Mouse (Mus musculus) limb, embryonic 14.5 days (tissue): ENCODE measurements around the gene Mybphl. TPM values are rescaled to one million over a fixed set of nuclear protein-coding genes. Genes with fewer than 3 reads are reported as not detected.

Source experiments
- ATAC-seq: fragments of 200-750 bp; cut with Nextera tagmentation; 2 replicates; pipeline ENCODE4 v1.8.0; 2017; ENCODE audit warnings: low read depth, moderate number of reproducible peaks, moderate TSS enrichment; ENCODE audit not compliant: low FRiP score
- DNase-seq: peaks from one replicate; pipeline ENCODE4 v3.0.0-alpha.2; 2015; ENCODE audit warnings: low spot score
- H3K27ac ChIP-seq: fragments of 300-500 bp; sonication (generic); replicated peaks from 2 replicates; pipeline ENCODE4 v1.5.1; 2014; ENCODE audit warnings: low read depth, mild to moderate bottlenecking, low read length, moderate library complexity, mixed read lengths
- H3K27me3 ChIP-seq: fragments of 300-500 bp; sonication (generic); 2 replicates; pipeline ENCODE4 v1.6.1; 2014; ENCODE audit warnings: low read length, mixed read lengths; ENCODE audit not compliant: control insufficient read depth, insufficient read depth
- H3K36me3 ChIP-seq: fragments of 300-500 bp; sonication (generic); 2 replicates; pipeline ENCODE4 v1.6.1; 2014; ENCODE audit warnings: mild to moderate bottlenecking, low read length, moderate library complexity, mixed read lengths; ENCODE audit not compliant: control insufficient read depth, insufficient read depth
- H3K4me1 ChIP-seq: fragments of 300-500 bp; sonication (generic); 2 replicates; pipeline ENCODE4 v1.6.1; 2014; ENCODE audit warnings: antibody characterized with exemption, low read length, mixed read lengths; ENCODE audit not compliant: control insufficient read depth, insufficient read depth
- H3K4me2 ChIP-seq: fragments of 300-500 bp; sonication (generic); replicated peaks from 2 replicates; pipeline ENCODE4 v1.6.1; 2014; ENCODE audit warnings: low read depth, mild to moderate bottlenecking, low read length, moderate library complexity; ENCODE audit not compliant: severe bottlenecking
- H3K4me3 ChIP-seq: fragments of 300-500 bp; sonication (generic); replicated peaks from 2 replicates; pipeline ENCODE4 v1.5.1; 2014; ENCODE audit warnings: low read length
- H3K9ac ChIP-seq: fragments of 300-500 bp; sonication (generic); 2 replicates; pipeline ENCODE4 v1.6.1; 2014; ENCODE audit warnings: mild to moderate bottlenecking, low read depth, low read length, moderate library complexity; ENCODE audit not compliant: severe bottlenecking
- H3K9me3 ChIP-seq: fragments of 300-500 bp; sonication (generic); 2 replicates; pipeline ENCODE4 v1.6.1; 2016; ENCODE audit warnings: low read length; ENCODE audit not compliant: control insufficient read depth
- POLR2A ChIP-seq: fragments of 200-500 bp; IDR thresholded peaks from 2 replicates; pipeline ENCODE4 v1.8.0; 2012; ENCODE audit warnings: inconsistent platforms, mild to moderate bottlenecking, moderate library complexity, borderline replicate concordance; ENCODE audit not compliant: insufficient read depth, insufficient read length; ENCODE audit errors: extremely low read depth
- WGBS: fragments of 180-500 bp; shearing (Covaris S2); extraction: QIAGEN DNeasy Blood & Tissue Kit; methylation state at CpG from one replicate; pipeline ENCODE4 v1.1.7; 2014; 5-methylcytosine and 5-hydroxymethylcytosine counted together
- polyA plus RNA-seq, 2 experiments: library from polyadenylated mRNA; depleted of rRNA in 1 of 2; stranded (reverse) in 1 of 2; unstranded in 1 of 2; fragments of >200 nt; fragmentation: Nextera tagmentation in 1 of 2; extraction: Ambion mirVana in 1 of 2; gene quantifications; 2 replicates each; pipeline versions ENCODE4 v1.2.1 to v1.2.3; 2012 to 2014

Gene Mybphl
- polyA plus RNA-seq, 2 experiments = not detected

DNA sequence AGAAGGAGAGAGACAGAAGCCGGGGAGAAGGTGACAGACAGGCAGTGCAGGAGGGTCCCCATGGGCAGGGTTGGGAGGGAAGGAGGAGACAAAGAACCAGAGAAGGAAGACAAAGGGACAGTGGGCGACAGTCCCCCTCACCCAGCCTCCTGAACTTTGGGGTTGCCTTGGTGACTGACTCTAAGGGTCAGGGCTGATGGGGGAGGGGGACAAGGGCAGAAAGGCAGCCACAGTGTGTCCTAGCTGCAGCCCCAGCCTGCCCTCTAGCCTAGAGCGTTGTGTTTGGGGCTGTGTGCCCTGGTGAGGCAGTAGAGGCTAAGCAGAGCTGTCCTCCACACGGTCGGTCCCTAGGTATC lies 45.6 kb downstream of the Mybphl start:
- no peak overlapping the region for H3K4me2 ChIP-seq
- ATAC-seq = no peak

DNA sequence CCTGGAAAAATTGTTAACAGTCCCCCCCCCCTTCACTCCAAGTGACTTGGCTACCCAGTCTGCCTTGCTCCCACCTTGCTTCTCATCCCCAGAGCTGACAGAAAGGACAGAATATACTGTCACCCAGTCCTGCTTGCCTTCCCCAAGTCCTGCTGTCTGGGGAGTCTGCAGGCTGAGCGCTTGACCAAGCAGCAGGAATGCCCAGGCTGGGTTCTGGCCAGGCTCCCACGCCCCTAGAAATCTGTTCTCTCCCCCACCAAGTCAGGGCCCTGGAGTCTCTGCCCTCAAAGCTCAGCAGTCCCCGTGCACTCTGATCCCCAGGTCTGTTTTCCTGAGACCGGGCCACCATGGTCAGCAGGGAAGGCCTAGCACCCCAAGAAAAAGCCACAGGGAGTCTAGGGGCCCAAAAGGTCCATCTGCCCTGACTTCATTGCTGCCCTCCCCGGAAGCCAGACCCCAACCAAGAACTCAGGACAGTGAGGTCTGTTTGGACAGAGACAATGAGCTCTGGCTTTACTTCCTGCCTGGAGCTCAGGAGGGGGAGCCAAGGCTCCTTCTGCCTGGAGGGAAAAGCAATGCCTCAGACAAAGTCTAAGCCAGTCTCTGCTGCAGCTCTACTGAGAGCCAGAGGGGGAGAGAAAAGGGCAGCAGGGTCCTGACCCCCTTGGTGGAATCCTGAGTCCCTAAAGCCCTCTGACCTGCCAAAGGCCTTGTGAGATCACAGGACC lies 46.5 kb downstream of the Mybphl start:
- peak overlapping the region; percentile 43 for H3K9ac ChIP-seq
- no peak overlapping the region for H3K27ac ChIP-seq
- WGBS = 57% methylated on average over 5 of the region's 5 CpGs
- peaks cover 15% of the 10 kb centered on the region for H3K9me3 ChIP-seq
- DNase-seq (no peak), ATAC-seq (no peak)
- H3K4me2 ChIP-seq = 0 out of 2 replicates have a peak overlapping the region, but pooled peaks have one; percentile 13
- no peak overlapping the region for H3K4me3 ChIP-seq
- H3K27me3 ChIP-seq = 0 out of 2 replicates have a peak, but pooled peaks cover 1% of the 10 kb centered on the region
- TF ChIP-seq POLR2A = no peak
- peaks cover 10% of the 10 kb centered on the region; the same call in 1 of the 2 replicates for H3K4me1 ChIP-seq
- peaks cover 32% of the 10 kb centered on the region for H3K36me3 ChIP-seq

More for the DNA sequence above, 45.6 kb downstream of the Mybphl start:
- H3K4me3 ChIP-seq = no peak overlapping the region
- H3K9me3 ChIP-seq = peaks cover 15% of the 10 kb centered on the region
- H3K4me1 ChIP-seq = peaks cover 10% of the 10 kb centered on the region; the same call in 1 of the 2 replicates
- no peak for TF ChIP-seq POLR2A
- H3K27ac ChIP-seq = no peak overlapping the region
- 36% methylated on average over 5 of the region's 5 CpGs for WGBS
- peak overlapping the region; percentile 43; the same call in 1 of the 2 replicates for H3K9ac ChIP-seq
- H3K36me3 ChIP-seq = peaks cover 36% of the 10 kb centered on the region
- no peaks in the 10 kb centered on the region for H3K27me3 ChIP-seq
- no peak for DNase-seq

DNA sequence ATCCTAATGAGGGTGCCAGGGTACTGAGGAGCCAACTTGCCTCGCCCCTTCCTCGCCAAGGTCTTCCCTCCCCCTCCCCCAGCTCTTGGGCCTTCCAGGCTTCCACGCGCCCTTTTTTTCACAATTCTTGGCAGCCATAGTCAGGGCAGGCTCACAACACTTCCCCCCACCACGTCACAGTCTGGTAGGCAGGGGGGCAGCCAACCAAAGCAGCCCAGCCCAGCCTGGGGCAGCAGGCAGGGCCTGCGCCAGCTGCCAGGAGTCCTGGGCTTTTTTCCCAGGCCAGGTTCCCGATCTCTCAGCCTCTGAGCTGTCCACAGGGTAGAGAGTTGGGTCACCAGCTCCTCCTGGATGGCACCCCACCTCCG lies 47.0 kb downstream of the Mybphl start:
- Histone ChIP-seq H3K27me3 (0 out of 2 replicates have a peak, but pooled peaks cover 7% of the 10 kb centered on the region), H3K9ac (peak overlapping the region; percentile 43; the same call in 1 of the 2 replicates), H3K4me1 (peaks cover 10% of the 10 kb centered on the region; the same call in 1 of the 2 replicates), H3K27ac (no peak overlapping the region), H3K4me3 (no peak overlapping the region), H3K4me2 (0 out of 2 replicates have a peak overlapping the region, but pooled peaks have one; percentile 13), H3K36me3 (peaks cover 27% of the 10 kb centered on the region), H3K9me3 (peaks cover 15% of the 10 kb centered on the region)
- DNase-seq (peak; percentile 38), ATAC-seq (no peak)
- WGBS = 70% methylated on average over 7 of the region's 8 CpGs
- TF ChIP-seq POLR2A = no peak

DNA sequence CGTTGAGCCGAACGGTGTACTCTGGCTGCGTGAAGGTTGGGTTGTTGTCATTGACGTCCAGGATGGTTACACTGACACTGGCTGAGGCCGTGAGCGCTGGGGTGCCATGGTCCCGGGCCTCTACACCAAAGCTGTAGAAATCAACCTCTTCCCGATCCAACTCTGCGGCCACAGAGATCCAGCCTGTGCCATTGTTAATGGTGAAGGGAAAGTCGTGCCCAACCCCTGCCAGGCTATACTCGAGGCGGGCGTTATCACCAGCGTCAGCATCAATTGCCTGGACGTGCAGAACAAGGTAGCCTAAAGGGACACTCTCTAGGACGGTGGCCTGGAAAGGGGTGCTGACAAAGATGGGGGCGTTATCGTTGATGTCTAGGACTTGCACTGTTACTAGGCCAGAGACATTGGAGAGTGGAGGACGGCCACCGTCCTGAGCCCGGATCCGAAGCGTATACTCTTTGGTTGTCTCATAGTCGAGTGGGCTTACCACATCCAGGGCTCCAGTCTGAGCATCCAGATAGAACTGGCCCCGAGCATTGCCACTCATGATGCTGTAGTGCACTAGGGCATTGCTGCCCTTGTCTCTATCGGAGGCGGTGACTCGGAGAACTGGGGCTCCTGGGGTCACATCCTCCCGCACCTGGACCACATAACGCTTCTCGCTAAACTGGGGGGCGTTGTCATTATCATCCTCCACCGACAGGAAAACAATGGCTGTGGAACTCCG lies 49.1 kb downstream of the Mybphl start:
- ATAC-seq (no peak), DNase-seq (no peak)
- no peak overlapping the region for H3K4me3 ChIP-seq
- 96% methylated on average over 35 of the region's 35 CpGs for WGBS
- peaks cover 10% of the 10 kb centered on the region; the same call in 1 of the 2 replicates for H3K4me1 ChIP-seq
- 0 out of 2 replicates have a peak, but pooled peaks cover 10% of the 10 kb centered on the region for H3K27me3 ChIP-seq
- no peak overlapping the region for H3K27ac ChIP-seq
- H3K36me3 ChIP-seq = peaks cover 25% of the 10 kb centered on the region
- H3K4me2 ChIP-seq = no peak overlapping the region
- no peak overlapping the region for H3K9ac ChIP-seq
- peaks cover 15% of the 10 kb centered on the region for H3K9me3 ChIP-seq
- TF ChIP-seq POLR2A = no peak
